9 mouse cellular contexts compared by ENCODE assay signal in the genomic region with DNA sequence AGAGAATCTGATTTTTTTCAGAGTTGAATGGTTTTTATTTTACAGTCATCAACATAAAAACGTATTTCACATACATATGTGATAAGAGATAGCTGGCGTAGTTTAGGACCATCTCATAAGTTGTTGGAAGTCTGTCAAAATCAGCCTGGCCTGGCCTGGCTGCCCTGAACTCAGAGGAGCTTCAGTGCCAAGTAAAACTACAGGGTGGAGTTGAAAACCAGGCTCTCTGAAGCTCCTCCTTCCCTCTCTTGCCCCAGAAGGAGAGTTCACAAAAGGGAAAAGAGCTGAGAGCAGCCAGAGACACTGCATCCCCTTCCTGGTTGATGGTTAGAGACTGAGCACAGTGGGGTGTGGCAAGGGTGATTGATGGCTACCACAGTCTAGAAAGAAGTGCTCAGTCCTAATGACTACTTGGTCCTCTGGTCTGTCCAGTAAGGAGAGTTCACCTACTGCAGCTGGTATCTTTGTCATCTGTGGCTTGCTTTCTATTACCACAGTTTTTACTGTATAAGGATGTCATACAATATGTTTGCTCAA. TPM values are rescaled to one million over a fixed set of nuclear protein-coding genes. Genes with fewer than 3 reads are reported as not detected.
A peak's percentile ranks its signal among the peaks of the same experiment; 100 is the strongest.
DNase-seq lines count a peak whose midpoint lies in the region; ATAC-seq lines count a peak whose summit lies in the region.
"Had no signal": no experiment of that assay in that cellular context is flagged by ENCODE, and none has a peak within 500 bp of the region (broad histone marks: within the 10 kb centered on the region; RNA-seq: fewer than 3 reads in every experiment).

No protein-coding gene starts in this region.

- whole genome bisulfite sequencing in hindbrain, embryonic 16.5 days, result 85% methylated on average over 2 of the region's 2 CpGs
- WGBS in hindbrain, embryonic 11.5 days, result 88% methylated on average over 2 of the region's 2 CpGs

- no peak overlapping the region for H3K4me2 ChIP-seq in hindbrain, embryonic 16.5 days (ENCODE audit: low read length)
- H3K4me2 ChIP-seq in hindbrain, embryonic 11.5 days (replicated peaks; ENCODE audit: low read depth, low read length), result no peak overlapping the region

- H3K27ac ChIP-seq in hindbrain, embryonic 16.5 days (ENCODE audit: low read depth, low read length), result peak overlapping the region; percentile 29; the same call in 1 of the 2 replicates
- no peak overlapping the region for H3K27ac ChIP-seq in hindbrain, embryonic 11.5 days (ENCODE audit: low read depth, low read length)

- no peak overlapping the region for H3K4me3 ChIP-seq in hindbrain, embryonic 16.5 days (ENCODE audit: low read length)
- H3K4me3 ChIP-seq in hindbrain, embryonic 11.5 days (ENCODE audit: low read depth, low read length), result no peak overlapping the region

- no peak for DNase-seq in hindbrain, embryonic 11.5 days (ENCODE audit: low spot score)
- DNase-seq in 416B (ENCODE audit: low read depth), result peak; percentile 20
- DNase-seq in adipocyte (ENCODE audit: low spot score), result peak; percentile 78
- peak; percentile 9 for DNase-seq in kidney, adult 9 months
- DNase-seq in frontal cortex, postnatal 25 days (ENCODE audit: low spot score in 2 of 2), result no peak
- DNase-seq in B cell, adult 2 months, result no peak

- no peak overlapping the region for H3K9ac ChIP-seq in hindbrain, embryonic 16.5 days (ENCODE audit: low read depth, low read length)
- H3K9ac ChIP-seq in hindbrain, embryonic 11.5 days (ENCODE audit: low read depth, low read length), result no peak overlapping the region

- H3K4me1 ChIP-seq in hindbrain, embryonic 16.5 days (ENCODE audit: control insufficient read depth, insufficient read depth, low read depth, low read length), result no peaks in the 10 kb centered on the region
- H3K4me1 ChIP-seq in hindbrain, embryonic 11.5 days (replicated peaks; ENCODE audit: control insufficient read depth, insufficient read depth, low read length), result no peaks in the 10 kb centered on the region

- H3K27me3 ChIP-seq in hindbrain, embryonic 16.5 days (replicated peaks; ENCODE audit: control insufficient read depth, insufficient read depth, low read length), result no peaks in the 10 kb centered on the region
- no peaks in the 10 kb centered on the region for H3K27me3 ChIP-seq in hindbrain, embryonic 11.5 days (ENCODE audit: control insufficient read depth, insufficient read depth, low read length)

- no peaks in the 10 kb centered on the region for H3K36me3 ChIP-seq in hindbrain, embryonic 16.5 days (ENCODE audit: control insufficient read depth, insufficient read depth, low read length)
- H3K36me3 ChIP-seq in hindbrain, embryonic 11.5 days (ENCODE audit: control insufficient read depth, insufficient read depth, low read length), result no peaks in the 10 kb centered on the region

- no peak for ATAC-seq in hindbrain, embryonic 16.5 days
- ATAC-seq in hindbrain, embryonic 11.5 days (ENCODE audit: low FRiP score), result no peak; the same call in 1 of the 2 replicates
- ATAC-seq: intestine, embryonic 16.5 days had no signal

- H3K9me3 ChIP-seq in hindbrain, embryonic 16.5 days (ENCODE audit: control insufficient read depth, low read length), result no peaks in the 10 kb centered on the region
- no peaks in the 10 kb centered on the region for H3K9me3 ChIP-seq in hindbrain, embryonic 11.5 days (ENCODE audit: control insufficient read depth, low read length)

RNA-seq across cellular contexts. Expression of gene Acot12, which starts 45.1 kb away (rescaled TPM):
- polyA plus RNA-seq in hindbrain, embryonic 16.5 days (2015; fragmentation: Nextera tagmentation; extraction: Ambion mirVana), result 0.06 and 0.24 TPM in 2 replicates
- polyA plus RNA-seq in hindbrain, embryonic 11.5 days (2014; fragmentation: Nextera tagmentation; extraction: Ambion mirVana), result 0.11 TPM in 1 of 2 replicates, not detected in the other
- polyA plus RNA-seq: spleen, adult 2 months had no signal

Comparison
In these comparisons a context has a peak if more than half of its experiments do, and no peak if none do; other contexts are left out.
1. DNase-seq: peak in 416B (single experiment), adipocyte (single experiment) and kidney, adult 9 months (single experiment); none in hindbrain, embryonic 11.5 days (single experiment), frontal cortex, postnatal 25 days (0 of 2) and B cell, adult 2 months (0 of 2).